Comparison of ENCODE assay signal across 9 mouse cellular contexts in genomic region chr8:120599504-120599903, GRCm38 (mm10). TPM values are rescaled to one million over a fixed set of nuclear protein-coding genes. Genes with fewer than 3 reads are reported as not detected.
DNase-seq lines count a peak whose midpoint lies in the region; ATAC-seq and TF ChIP-seq lines count a peak whose summit lies in the region.
"Had no signal": no experiment of that assay in that cellular context is flagged by ENCODE, and none has a peak within 500 bp of the region (broad histone marks: within the 10 kb centered on the region; RNA-seq: fewer than 3 reads in every experiment).

No protein-coding gene starts in this region.

- peaks cover 19% of the 10 kb centered on the region for H3K4me1 ChIP-seq in neural tube, embryonic 15.5 days
- H3K4me1 ChIP-seq in forebrain, embryonic 15.5 days = peaks cover 27% of the 10 kb centered on the region
- H3K4me1 ChIP-seq in liver, embryonic 14.5 days (replicated peaks; ENCODE audit: control insufficient read depth in 2 of 2, insufficient read depth in 2 of 2, low read length in 1 of 2) = no peaks in the 10 kb centered on the region; a peak in 1 of 4 replicates

- TF ChIP-seq CTCF in liver, embryonic 14.5 days (IDR thresholded peaks at IDR 0.05; ENCODE audit: low read depth) = peak; percentile 87

- H3K27me3 ChIP-seq in neural tube, embryonic 15.5 days (replicated peaks) = no peaks in the 10 kb centered on the region
- H3K27me3 ChIP-seq in forebrain, embryonic 15.5 days = no peaks in the 10 kb centered on the region
- H3K27me3 ChIP-seq in liver, embryonic 14.5 days (ENCODE audit: control insufficient read depth, insufficient read depth, low read length) = no peaks in the 10 kb centered on the region; the same call in 1 of the 2 replicates

- no peak overlapping the region for H3K9ac ChIP-seq in neural tube, embryonic 15.5 days (replicated peaks)
- no peak overlapping the region for H3K9ac ChIP-seq in forebrain, embryonic 15.5 days (replicated peaks)
- no peak overlapping the region for H3K9ac ChIP-seq in liver, embryonic 14.5 days (replicated peaks)
- H3K9ac ChIP-seq: heart, embryonic 13.5 days had no signal

- 53% methylated on average over 7 of the region's 7 CpGs for WGBS in neural tube, embryonic 15.5 days
- WGBS in forebrain, embryonic 15.5 days = 51% methylated on average over 7 of the region's 7 CpGs
- 23% methylated on average over 7 of the region's 7 CpGs for WGBS in liver, embryonic 14.5 days (ENCODE audit: insufficient replicate concordance)

- TF ChIP-seq EP300 in liver, embryonic 14.5 days (IDR thresholded peaks at IDR 0.05; ENCODE audit: low read depth) = no peak

- H3K36me3 ChIP-seq in neural tube, embryonic 15.5 days = no peaks in the 10 kb centered on the region
- H3K36me3 ChIP-seq in forebrain, embryonic 15.5 days = no peaks in the 10 kb centered on the region
- H3K36me3 ChIP-seq in liver, embryonic 14.5 days (replicated peaks; ENCODE audit: control insufficient read depth, insufficient read depth, low read depth) = no peaks in the 10 kb centered on the region
- H3K36me3 ChIP-seq: heart, embryonic 13.5 days had no signal

- no peak overlapping the region for H3K27ac ChIP-seq in neural tube, embryonic 15.5 days (replicated peaks)
- H3K27ac ChIP-seq in forebrain, embryonic 15.5 days (replicated peaks) = peak overlapping the region; percentile 81
- no peak overlapping the region for H3K27ac ChIP-seq in liver, embryonic 14.5 days
- H3K27ac ChIP-seq: heart, embryonic 13.5 days had no signal

- peak; percentile 61 for DNase-seq in neural tube, embryonic 10.5 days (ENCODE audit: extremely low spot score, low spot score)
- DNase-seq in c-Kit-positive CD71-negative TER-119-negative erythroid progenitor cells, embryonic 14.5 days (ENCODE audit: low read depth) = peak; percentile 58
- DNase-seq in kidney, postnatal 10 days = peak; percentile 92
- DNase-seq in liver, embryonic 14.5 days (ENCODE audit: low read depth in 3 of 3, low spot score in 3 of 3) = peak in 2 of 3 experiments; percentile 33 to 40
- peak; percentile 73 for DNase-seq in right cerebral cortex, adult 18-20 months
- peak; percentile 53 for DNase-seq in urinary bladder, adult 2 months (ENCODE audit: low spot score)

- no peak overlapping the region for H3K4me3 ChIP-seq in neural tube, embryonic 15.5 days (replicated peaks)
- H3K4me3 ChIP-seq in forebrain, embryonic 15.5 days = no peak overlapping the region
- H3K4me3 ChIP-seq in liver, embryonic 14.5 days (ENCODE audit: insufficient read depth in 1 of 2, low read depth in 2 of 2, low read length in 2 of 2) = no peak overlapping the region
- H3K4me3 ChIP-seq: heart, embryonic 13.5 days had no signal

- ATAC-seq in neural tube, embryonic 15.5 days (ENCODE audit: low FRiP score) = no peak
- no peak for ATAC-seq in forebrain, embryonic 15.5 days (replicated peaks)
- ATAC-seq in liver, embryonic 14.5 days (ENCODE audit: insufficient read depth) = no peak

- no peak overlapping the region for H3K4me2 ChIP-seq in neural tube, embryonic 15.5 days
- no peak overlapping the region for H3K4me2 ChIP-seq in forebrain, embryonic 15.5 days (replicated peaks)
- H3K4me2 ChIP-seq in liver, embryonic 14.5 days (ENCODE audit: low read depth) = no peak overlapping the region
- H3K4me2 ChIP-seq: heart, embryonic 13.5 days had no signal

- H3K9me3 ChIP-seq in neural tube, embryonic 15.5 days (replicated peaks) = no peaks in the 10 kb centered on the region
- H3K9me3 ChIP-seq in forebrain, embryonic 15.5 days = no peaks in the 10 kb centered on the region
- no peaks in the 10 kb centered on the region; the same call in 1 of the 2 replicates for H3K9me3 ChIP-seq in liver, embryonic 14.5 days (ENCODE audit: control insufficient read depth, low read length)
- H3K9me3 ChIP-seq: heart, embryonic 13.5 days had no signal

RNA-seq across cellular contexts. Expression of gene Gins2, which starts 10.4 kb away (rescaled TPM):
- polyA plus RNA-seq in neural tube, embryonic 15.5 days (2015; fragmentation: Nextera tagmentation; extraction: Ambion mirVana) = 15.9 and 38.9 TPM in 2 replicates
- polyA plus RNA-seq in forebrain, embryonic 15.5 days (2015; fragmentation: Nextera tagmentation; extraction: Ambion mirVana) = 27.1 and 34.2 TPM in 2 replicates
- 31.5 and 37.5 TPM in 2 replicates for polyA plus RNA-seq in liver, embryonic 14.5 days (2012; rRNA removed)
- 63.4 and 63.7 TPM in 2 replicates for polyA plus RNA-seq in liver, embryonic 14.5 days (2014; fragmentation: Nextera tagmentation; extraction: Ambion mirVana)
- 4.0 and 6.4 TPM in 2 replicates for polyA plus RNA-seq in urinary bladder, adult 2 months (2012; rRNA removed)

RNA-seq across cellular contexts. Expression of gene 1190005I06Rik, which starts 47.9 kb away (rescaled TPM):
- polyA plus RNA-seq in neural tube, embryonic 15.5 days (2015; fragmentation: Nextera tagmentation; extraction: Ambion mirVana) = 12.8 and 13.5 TPM in 2 replicates
- polyA plus RNA-seq in forebrain, embryonic 15.5 days (2015; fragmentation: Nextera tagmentation; extraction: Ambion mirVana) = 8.3 and 11.3 TPM in 2 replicates
- 0.26 and 0.28 TPM in 2 replicates for polyA plus RNA-seq in liver, embryonic 14.5 days (2012; rRNA removed)
- polyA plus RNA-seq in liver, embryonic 14.5 days (2014; fragmentation: Nextera tagmentation; extraction: Ambion mirVana) = 0.86 and 1.7 TPM in 2 replicates
- polyA plus RNA-seq in urinary bladder, adult 2 months (2012; rRNA removed) = 8.9 and 10.3 TPM in 2 replicates

Comparison
In these comparisons a context has a peak if more than half of its experiments do, and no peak if none do; other contexts are left out.
1. DNase-seq: peak in every context shown above with its lines; median percentile 92 in kidney, postnatal 10 days; 73 in right cerebral cortex, adult 18-20 months; 61 in neural tube, embryonic 10.5 days; 58 in c-Kit-positive CD71-negative TER-119-negative erythroid progenitor cells, embryonic 14.5 days; 53 in urinary bladder, adult 2 months; 36 in liver, embryonic 14.5 days.